Mouse (Mus musculus) megakaryocyte, embryonic 14.5 days (primary cell): Measurements from ENCODE around the gene RPS10-NUDT3.

Experiments
- FLI1 ChIP-seq: IDR thresholded peaks from 2 replicates; pipeline ENCODE4 v1.6.1; 2012; ENCODE audit warnings: low read length, inconsistent platforms, mixed read lengths
- GATA1 ChIP-seq: IDR thresholded peaks from 3 replicates; pipeline ENCODE4 v1.6.1; 2012; ENCODE audit warnings: mixed read lengths, low read length, inconsistent platforms, borderline replicate concordance

- TF ChIP-seq FLI1 = no peak
- no peak for TF ChIP-seq GATA1
Measured at GRCm38 (mm10) chr17:27592565-27592910, 42.5 kb downstream of the RPS10-NUDT3 start.
